In the genomic region with DNA sequence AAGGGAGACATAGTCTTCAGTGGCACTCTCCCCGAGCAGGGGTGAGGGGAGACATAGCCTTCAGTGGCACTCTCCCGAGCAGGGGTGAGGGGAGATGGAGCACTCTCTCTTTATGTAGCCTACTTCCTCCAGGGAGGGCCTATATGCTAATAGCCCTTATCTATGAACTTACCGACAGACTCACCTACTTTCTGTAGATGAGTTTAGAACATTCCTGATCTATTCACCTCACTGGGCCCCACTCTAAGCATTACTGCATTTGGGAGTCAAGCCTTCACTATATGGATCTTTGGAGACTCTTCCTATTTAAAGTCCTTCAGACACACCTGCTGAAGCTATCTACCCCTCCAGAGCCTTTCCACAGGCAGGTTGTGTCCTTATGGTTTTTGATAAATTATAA, we compare ENCODE assay signal across 7 mouse cellular contexts. TPM values are rescaled to one million over a fixed set of nuclear protein-coding genes. Genes with fewer than 3 reads are reported as not detected.
DNase-seq lines count a peak whose midpoint lies in the region; ATAC-seq and TF ChIP-seq lines count a peak whose summit lies in the region.

No protein-coding gene starts in this region.

- H3K27me3 ChIP-seq in neural tube, embryonic 11.5 days (ENCODE audit: control insufficient read depth, insufficient read depth, low read length) = no peaks in the 10 kb centered on the region
- no peaks in the 10 kb centered on the region; the same call in 1 of the 2 replicates for H3K27me3 ChIP-seq in forebrain, postnatal 0 days (ENCODE audit: insufficient read depth, low read length)
- no peaks in the 10 kb centered on the region for H3K27me3 ChIP-seq in liver, embryonic 15.5 days

- no peak overlapping the region for H3K27ac ChIP-seq in neural tube, embryonic 11.5 days (ENCODE audit: low read depth, low read length)
- no peak overlapping the region for H3K27ac ChIP-seq in forebrain, postnatal 0 days (ENCODE audit: low read depth, low read length)
- no peak overlapping the region for H3K27ac ChIP-seq in liver, embryonic 15.5 days (replicated peaks)

- peak; percentile 37 for ATAC-seq in neural tube, embryonic 11.5 days (ENCODE audit: insufficient read depth, low FRiP score, low TSS enrichment)
- ATAC-seq in forebrain, postnatal 0 days = peak; percentile 38
- no peak for ATAC-seq in liver, embryonic 15.5 days (ENCODE audit: insufficient read depth)

- 54% methylated on average over 3 of the region's 3 CpGs for WGBS in neural tube, embryonic 11.5 days
- 32% methylated on average over 3 of the region's 3 CpGs for WGBS in forebrain, postnatal 0 days
- 22% methylated on average over 3 of the region's 3 CpGs for WGBS in liver, embryonic 15.5 days (ENCODE audit: insufficient replicate concordance)

- peak overlapping the region; percentile 42 for H3K9ac ChIP-seq in neural tube, embryonic 11.5 days (ENCODE audit: low read length)
- H3K9ac ChIP-seq in forebrain, postnatal 0 days = peak overlapping the region; percentile 31
- no peak overlapping the region for H3K9ac ChIP-seq in liver, embryonic 15.5 days

- H3K36me3 ChIP-seq in neural tube, embryonic 11.5 days (ENCODE audit: control insufficient read depth, insufficient read depth, low read length) = no peaks in the 10 kb centered on the region
- no peaks in the 10 kb centered on the region for H3K36me3 ChIP-seq in forebrain, postnatal 0 days (ENCODE audit: insufficient read depth)
- no peaks in the 10 kb centered on the region for H3K36me3 ChIP-seq in liver, embryonic 15.5 days (replicated peaks)

- no peak for DNase-seq in neural tube, embryonic 11.5 days (ENCODE audit: low spot score)
- no peak for DNase-seq in neural tube, embryonic 10.5 days (ENCODE audit: extremely low spot score, low spot score)
- no peak for DNase-seq in forebrain, postnatal 0 days
- DNase-seq in embryo, embryonic 10.5 days (ENCODE audit: low spot score) = no peak
- no peak for DNase-seq in spleen, adult 18-20 months
- no peak for DNase-seq in adrenal gland, postnatal 4 days (ENCODE audit: low spot score in 2 of 2)

- no peaks in the 10 kb centered on the region for H3K4me1 ChIP-seq in neural tube, embryonic 11.5 days (ENCODE audit: control insufficient read depth, insufficient read depth, low read length)
- no peaks in the 10 kb centered on the region for H3K4me1 ChIP-seq in forebrain, postnatal 0 days (ENCODE audit: insufficient read depth)
- peaks cover 5% of the 10 kb centered on the region; the same call in 1 of the 2 replicates for H3K4me1 ChIP-seq in liver, embryonic 15.5 days (replicated peaks)

- TF ChIP-seq CTCF in forebrain, postnatal 0 days (IDR thresholded peaks at IDR 0.05; ENCODE audit: low read depth) = no peak

- H3K4me2 ChIP-seq in neural tube, embryonic 11.5 days (ENCODE audit: low read depth) = peak overlapping the region; percentile 25
- H3K4me2 ChIP-seq in forebrain, postnatal 0 days (ENCODE audit: low read depth) = peak overlapping the region; percentile 35
- H3K4me2 ChIP-seq in liver, embryonic 15.5 days = peak overlapping the region; percentile 56

- no peak overlapping the region for H3K4me3 ChIP-seq in neural tube, embryonic 11.5 days (ENCODE audit: low read depth, low read length)
- 0 out of 2 replicates have a peak overlapping the region, but pooled peaks have one; percentile 2 for H3K4me3 ChIP-seq in forebrain, postnatal 0 days (ENCODE audit: low read depth, low read length)
- peak overlapping the region; percentile 37 for H3K4me3 ChIP-seq in liver, embryonic 15.5 days (replicated peaks)

- H3K9me3 ChIP-seq in neural tube, embryonic 11.5 days (ENCODE audit: control insufficient read depth, low read length) = no peaks in the 10 kb centered on the region
- H3K9me3 ChIP-seq in forebrain, postnatal 0 days (ENCODE audit: low read length) = no peaks in the 10 kb centered on the region
- no peaks in the 10 kb centered on the region for H3K9me3 ChIP-seq in liver, embryonic 15.5 days (replicated peaks)

RNA-seq across cellular contexts. Expression of gene Gclc, which starts 52.1 kb away (rescaled TPM):
- polyA plus RNA-seq in neural tube, embryonic 11.5 days (2014; fragmentation: Nextera tagmentation; extraction: Ambion mirVana) = 20.4 and 22.5 TPM in 2 replicates
- 25.8 and 28.4 TPM in 2 replicates for total RNA-seq in forebrain, postnatal 0 days (2014; rRNA removed)
- polyA plus RNA-seq in forebrain, postnatal 0 days (2015; fragmentation: Nextera tagmentation; extraction: Ambion mirVana) = 12.4 and 14.4 TPM in 2 replicates
- 24.9 and 28.6 TPM in 2 replicates for polyA plus RNA-seq in liver, embryonic 15.5 days (2015; fragmentation: Nextera tagmentation; extraction: Ambion mirVana)
- 10 to 100 TPM; 45.1 to 45.5 TPM for total RNA-seq in adrenal gland, postnatal 4 days (2021)
